Mouse (Mus musculus) frontal cortex, adult 2 months (tissue): ENCODE data around the gene Dync2h1. TPM values are rescaled to one million over a fixed set of nuclear protein-coding genes. Genes with fewer than 3 reads are reported as not detected.

ENCODE experiments used
- polyA plus RNA-seq: library from polyadenylated mRNA; depleted of rRNA; stranded (reverse); fragments of >200 nt; gene quantifications from 2 replicates; pipeline ENCODE4 v1.2.3, GENCODE M21; 2012; rRNA removed

Dync2h1 gene
- polyA plus RNA-seq, 1 experiment, result 6.9 TPM

Other genes with a start within 250 kb of the Dync2h1 start
- gene Dcun1d5, start 74 bp upstream of the Dync2h1 start, polyA plus RNA-seq, result 68.7 and 77.3 TPM in 2 replicates
- 0.06 and 0.48 TPM in 2 replicates for gene Mmp13, start 88.1 kb upstream of the Dync2h1 start, polyA plus RNA-seq
- gene Mmp12, start 159.9 kb upstream of the Dync2h1 start, polyA plus RNA-seq, result not detected in 2 replicates
- gene Mmp1b, start 203.6 kb upstream of the Dync2h1 start, polyA plus RNA-seq, result not detected in 2 replicates